Mouse (Mus musculus) ES-E14 (cell line): ENCODE measurements around the gene Tmem167.
"Not testable (repeated sequence)": the region's sequence is repeated elsewhere in the genome, so short reads cannot be mapped to it uniquely, and the experiment has no call there.

Source experiments
- CHD2 ChIP-seq: IDR thresholded peaks from 2 replicates; pipeline ENCODE4 v1.6.1; 2014; ENCODE audit warnings: mild to moderate bottlenecking, low read depth, low read length, inconsistent platforms
- HCFC1 ChIP-seq: IDR thresholded peaks from 2 replicates; pipeline ENCODE4 v1.6.1; 2012; ENCODE audit warnings: low read length, inconsistent platforms, borderline replicate concordance; ENCODE audit not compliant: insufficient read depth
- MAFK ChIP-seq: IDR thresholded peaks from 2 replicates; pipeline ENCODE4 v1.6.1; 2014; ENCODE audit warnings: mild to moderate bottlenecking, low read depth, low read length, inconsistent platforms; ENCODE audit not compliant: insufficient read depth
- ZC3H11A ChIP-seq: IDR thresholded peaks from 2 replicates; pipeline ENCODE4 v1.6.1; 2012; ENCODE audit warnings: low read depth, mild to moderate bottlenecking, inconsistent platforms, low read length, borderline replicate concordance
- ZNF384 ChIP-seq: IDR thresholded peaks from 2 replicates; pipeline ENCODE4 v1.6.1; 2012; ENCODE audit warnings: low read depth, low read length, inconsistent platforms

- not testable (repeated sequence) for TF ChIP-seq ZNF384, HCFC1, MAFK, ZC3H11A, CHD2
These were observed 19.8 kb downstream of the Tmem167 start for GRCm38 (mm10) chr13:90108746-90109145.
